Mouse (Mus musculus): ENCODE results near the gene Parp1. TPM values are rescaled to one million over a fixed set of nuclear protein-coding genes. Genes with fewer than 3 reads are reported as not detected.

The Parp1 gene
- polyA plus RNA-seq, 2 experiments from 2014 or later: 36.5 to 73.7 TPM

- ATAC-seq: no peak
Measured at GRCm38 (mm10) chr1:180639416-180640401, 71.0 kb downstream of the Parp1 start.

DNA sequence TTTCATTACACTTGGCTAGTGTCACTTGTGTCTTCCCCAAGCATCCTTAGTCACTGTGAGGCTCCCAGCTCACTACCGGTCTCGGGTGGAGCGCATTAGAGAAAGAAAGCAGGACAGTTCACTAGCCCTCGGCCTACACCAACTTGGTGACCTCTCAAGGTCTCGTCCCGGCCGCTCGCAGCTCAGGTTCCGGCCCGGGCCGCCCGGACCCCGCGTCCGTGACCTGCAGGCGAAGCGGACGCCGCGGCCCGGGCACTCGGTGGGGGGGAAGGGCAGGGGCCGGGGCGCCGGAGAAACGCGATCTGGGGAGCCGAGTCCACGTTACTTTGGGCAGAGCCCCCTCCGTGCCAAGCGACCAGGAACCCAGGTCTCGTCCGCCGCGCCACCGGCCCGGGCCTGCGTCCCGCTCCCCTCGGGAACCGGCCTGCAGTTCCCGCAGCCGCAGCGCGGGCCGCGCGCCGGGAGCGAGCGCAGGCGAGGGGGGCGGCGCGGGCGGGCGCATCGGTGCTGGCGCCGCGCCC, 71.9 kb downstream of the Parp1 start:
- ATAC-seq: peak; percentile 53

DNA sequence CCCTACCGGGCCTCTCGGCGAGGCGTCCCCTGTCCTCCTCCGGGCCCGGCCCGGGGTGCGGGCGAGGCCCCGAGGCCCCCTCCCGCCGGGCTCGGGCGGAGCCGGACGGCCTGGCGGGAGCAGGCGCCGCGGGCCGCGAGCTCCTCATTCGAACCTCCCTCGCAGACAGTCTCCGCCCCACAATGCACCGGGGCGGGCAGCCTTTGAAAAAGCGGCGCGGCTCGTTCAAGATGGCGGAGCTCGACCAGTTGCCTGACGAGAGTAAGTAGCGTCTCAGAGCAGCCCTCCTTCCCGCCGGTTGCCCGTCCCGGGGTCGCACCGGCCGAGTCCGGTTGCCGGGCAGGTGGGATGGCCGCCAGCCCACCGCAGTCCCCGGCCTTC, 72.4 kb downstream of the Parp1 start, which contains the start of gene Lin9:
TSS of gene Lin9 (plus strand) at position 14 of the 381 bp plus-strand sequence.
- ATAC-seq: peak; percentile 83

- ATAC-seq: peak; percentile 61
Measured at GRCm38 (mm10) chr1:180641518-180642227, 72.9 kb downstream of the Parp1 start.

DNA sequence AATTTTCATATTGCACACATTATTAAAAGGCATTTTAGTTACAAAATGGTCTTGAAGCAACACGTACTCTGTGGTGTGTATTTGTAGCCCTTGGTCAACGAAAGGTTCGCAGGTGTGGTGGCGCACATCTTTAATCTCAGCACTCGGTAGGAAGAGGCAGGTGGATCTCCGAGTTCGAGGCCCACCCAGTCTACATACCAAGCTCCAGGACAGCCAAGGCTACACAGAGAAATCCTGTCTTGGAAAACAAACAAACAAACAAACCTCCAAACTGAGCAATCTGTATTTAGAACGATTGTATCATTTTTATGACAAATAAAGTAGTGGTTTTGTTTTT, 73.5 kb downstream of the Parp1 start:
- no peak for ATAC-seq

Other genes starting within 250 kb of the Parp1 start
- gene Itpkb, start 238.4 kb upstream of the Parp1 start, polyA plus RNA-seq (2017; shearing (Covaris generic)): 10 to 100 TPM; 54.6 to 56.7 TPM
- gene Stum, start 85.4 kb upstream of the Parp1 start, polyA plus RNA-seq (2017; shearing (Covaris generic)): not detected
- 10 to 100 TPM; 19.8 to 20.6 TPM for gene Lin9, start 72.2 kb downstream of the Parp1 start, polyA plus RNA-seq (2017; shearing (Covaris generic))
- under 1 TPM in 1 of 2 experiments, not detected in 1; 0.19 TPM for gene Mixl1, start 128.1 kb downstream of the Parp1 start, polyA plus RNA-seq (2017; shearing (Covaris generic))
- gene Acbd3, start 157.1 kb downstream of the Parp1 start, polyA plus RNA-seq (2017; shearing (Covaris generic)): 10 to 100 TPM; 11.2 to 16.1 TPM
- 100 to 1,000 TPM; 579 to 648 TPM for gene H3f3a, start 245.0 kb downstream of the Parp1 start, polyA plus RNA-seq (2017; shearing (Covaris generic))

Data from CD4-positive, CD25-positive, alpha-beta regulatory T cell, adult 4 months (primary cell).